Mouse (Mus musculus) embryonic fibroblast, embryonic 13.5 days (primary cell): Measurements from ENCODE around the gene Hace1.

Experiments used
- CTCF ChIP-seq: IDR thresholded peaks from 2 replicates; pipeline ENCODE4 v1.5.1; 2011; ENCODE audit warnings: mild to moderate bottlenecking, control low read depth, low read length, moderate library complexity, borderline replicate concordance; ENCODE audit not compliant: insufficient read depth
- POLR2A ChIP-seq: IDR thresholded peaks from 2 replicates; pipeline ENCODE4 v1.6.1; 2011; ENCODE audit warnings: low read depth, mild to moderate bottlenecking, control low read depth, low read length, moderate library complexity

DNA sequence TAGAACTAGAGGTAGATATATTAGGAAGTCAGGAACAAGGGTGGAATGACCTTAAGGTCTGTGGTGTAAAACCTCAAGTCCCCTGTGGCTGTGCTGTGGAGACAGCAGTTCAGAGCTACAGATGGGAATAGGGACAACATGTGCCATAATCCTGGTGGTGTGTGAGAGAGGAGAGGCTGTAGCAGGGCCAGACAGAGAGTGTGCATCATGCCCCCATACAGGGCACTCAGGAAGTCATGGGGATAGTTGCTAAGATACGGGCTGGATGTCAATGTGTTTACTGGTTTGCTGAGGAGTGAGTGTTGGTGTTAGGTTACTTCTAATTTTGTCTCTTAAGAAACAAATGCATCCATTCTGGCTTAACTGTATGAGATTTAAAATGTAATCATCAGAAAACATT is 108.6 kb downstream of the Hace1 start:
- TF ChIP-seq CTCF (no peak), POLR2A (no peak)
